Mouse (Mus musculus) limb, embryonic 14.5 days (tissue): ENCODE measurements at regions not wholly inside any gene's neighbourhood (a gene's known extent, or its start where the extent isn't known, plus 50 kb on each side); places are given as distances from the start of the nearest gene placed in this dataset.

Source experiments
- ATAC-seq: fragments of 200-750 bp; cut with Nextera tagmentation; 2 replicates; pipeline ENCODE4 v1.8.0; 2017; ENCODE audit warnings: low read depth, moderate number of reproducible peaks, moderate TSS enrichment; ENCODE audit not compliant: low FRiP score
- DNase-seq: peaks from one replicate; pipeline ENCODE4 v3.0.0-alpha.2; 2015; ENCODE audit warnings: low spot score
- H3K27ac ChIP-seq: fragments of 300-500 bp; sonication (generic); replicated peaks from 2 replicates; pipeline ENCODE4 v1.5.1; 2014; ENCODE audit warnings: low read depth, mild to moderate bottlenecking, low read length, moderate library complexity, mixed read lengths
- H3K27me3 ChIP-seq: fragments of 300-500 bp; sonication (generic); 2 replicates; pipeline ENCODE4 v1.6.1; 2014; ENCODE audit warnings: low read length, mixed read lengths; ENCODE audit not compliant: control insufficient read depth, insufficient read depth
- H3K36me3 ChIP-seq: fragments of 300-500 bp; sonication (generic); 2 replicates; pipeline ENCODE4 v1.6.1; 2014; ENCODE audit warnings: mild to moderate bottlenecking, low read length, moderate library complexity, mixed read lengths; ENCODE audit not compliant: control insufficient read depth, insufficient read depth
- H3K4me1 ChIP-seq: fragments of 300-500 bp; sonication (generic); 2 replicates; pipeline ENCODE4 v1.6.1; 2014; ENCODE audit warnings: antibody characterized with exemption, low read length, mixed read lengths; ENCODE audit not compliant: control insufficient read depth, insufficient read depth
- H3K4me2 ChIP-seq: fragments of 300-500 bp; sonication (generic); replicated peaks from 2 replicates; pipeline ENCODE4 v1.6.1; 2014; ENCODE audit warnings: low read depth, mild to moderate bottlenecking, low read length, moderate library complexity; ENCODE audit not compliant: severe bottlenecking
- H3K4me3 ChIP-seq: fragments of 300-500 bp; sonication (generic); replicated peaks from 2 replicates; pipeline ENCODE4 v1.5.1; 2014; ENCODE audit warnings: low read length
- H3K9ac ChIP-seq: fragments of 300-500 bp; sonication (generic); 2 replicates; pipeline ENCODE4 v1.6.1; 2014; ENCODE audit warnings: mild to moderate bottlenecking, low read depth, low read length, moderate library complexity; ENCODE audit not compliant: severe bottlenecking
- H3K9me3 ChIP-seq: fragments of 300-500 bp; sonication (generic); 2 replicates; pipeline ENCODE4 v1.6.1; 2016; ENCODE audit warnings: low read length; ENCODE audit not compliant: control insufficient read depth
- POLR2A ChIP-seq: fragments of 200-500 bp; IDR thresholded peaks from 2 replicates; pipeline ENCODE4 v1.8.0; 2012; ENCODE audit warnings: inconsistent platforms, mild to moderate bottlenecking, moderate library complexity, borderline replicate concordance; ENCODE audit not compliant: insufficient read depth, insufficient read length; ENCODE audit errors: extremely low read depth
- WGBS: fragments of 180-500 bp; shearing (Covaris S2); extraction: QIAGEN DNeasy Blood & Tissue Kit; methylation state at CpG from one replicate; pipeline ENCODE4 v1.1.7; 2014; 5-methylcytosine and 5-hydroxymethylcytosine counted together

DNA sequence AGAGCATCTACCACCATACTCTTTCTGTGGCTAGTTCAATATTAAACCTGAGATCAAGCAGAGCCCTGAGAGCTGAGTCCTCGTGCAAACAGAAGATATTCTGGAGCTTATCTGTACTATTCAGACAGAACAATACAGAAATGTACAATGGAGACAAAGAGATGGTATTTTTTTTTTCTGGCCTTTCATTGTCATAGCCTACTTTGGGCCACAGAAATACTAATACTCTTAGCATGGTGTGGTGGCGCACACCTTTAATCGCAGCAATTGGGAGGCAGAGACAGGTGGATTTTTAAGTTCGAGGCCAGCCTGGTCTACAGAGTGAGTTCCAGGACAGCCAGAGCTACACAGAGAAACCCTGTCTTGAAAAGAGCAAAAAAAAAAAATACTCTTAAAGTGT is 404.7 kb upstream of the Slitrk5 start:
- DNase-seq, result no peak
- Histone ChIP-seq H3K4me3 (no peak overlapping the region), H3K4me2 (no peak overlapping the region), H3K27ac (no peak overlapping the region), H3K36me3 (no peaks in the 10 kb centered on the region), H3K9me3 (no peaks in the 10 kb centered on the region), H3K9ac (no peak overlapping the region), H3K27me3 (no peaks in the 10 kb centered on the region), H3K4me1 (no peaks in the 10 kb centered on the region)
- 90% methylated on average over 4 of the region's 4 CpGs for WGBS
- TF ChIP-seq POLR2A, result no peak
- ATAC-seq, result no peak

DNA sequence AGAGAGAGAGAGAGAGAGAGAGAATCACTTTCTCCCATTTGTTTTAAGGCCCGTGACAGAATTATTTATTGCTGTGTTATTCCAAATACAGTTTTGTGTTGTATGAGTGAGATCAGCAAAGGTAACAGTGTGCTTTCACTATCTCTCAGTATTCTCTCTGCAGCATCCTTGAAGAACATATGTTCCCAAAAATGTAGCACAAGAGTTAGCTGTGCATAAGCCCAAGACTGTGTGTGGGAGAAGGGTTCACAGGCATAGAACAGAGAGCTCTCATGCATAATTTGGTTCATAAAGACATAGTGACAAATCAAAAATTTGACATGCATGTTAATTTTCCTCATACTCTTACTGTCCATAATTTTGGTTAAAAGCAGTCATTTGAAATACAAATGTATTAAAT is 393.5 kb upstream of the Slitrk5 start:
- no peak overlapping the region for H3K4me3 ChIP-seq
- no peaks in the 10 kb centered on the region for H3K4me1 ChIP-seq
- no peaks in the 10 kb centered on the region for H3K27me3 ChIP-seq
- H3K36me3 ChIP-seq, result no peaks in the 10 kb centered on the region
- H3K4me2 ChIP-seq, result no peak overlapping the region
- WGBS, result 76% methylated on average over 1 of the region's 1 CpGs
- no peaks in the 10 kb centered on the region for H3K9me3 ChIP-seq
- ATAC-seq, result no peak
- H3K9ac ChIP-seq, result no peak overlapping the region
- H3K27ac ChIP-seq, result no peak overlapping the region
- no peak for DNase-seq
- TF ChIP-seq POLR2A, result no peak

DNA sequence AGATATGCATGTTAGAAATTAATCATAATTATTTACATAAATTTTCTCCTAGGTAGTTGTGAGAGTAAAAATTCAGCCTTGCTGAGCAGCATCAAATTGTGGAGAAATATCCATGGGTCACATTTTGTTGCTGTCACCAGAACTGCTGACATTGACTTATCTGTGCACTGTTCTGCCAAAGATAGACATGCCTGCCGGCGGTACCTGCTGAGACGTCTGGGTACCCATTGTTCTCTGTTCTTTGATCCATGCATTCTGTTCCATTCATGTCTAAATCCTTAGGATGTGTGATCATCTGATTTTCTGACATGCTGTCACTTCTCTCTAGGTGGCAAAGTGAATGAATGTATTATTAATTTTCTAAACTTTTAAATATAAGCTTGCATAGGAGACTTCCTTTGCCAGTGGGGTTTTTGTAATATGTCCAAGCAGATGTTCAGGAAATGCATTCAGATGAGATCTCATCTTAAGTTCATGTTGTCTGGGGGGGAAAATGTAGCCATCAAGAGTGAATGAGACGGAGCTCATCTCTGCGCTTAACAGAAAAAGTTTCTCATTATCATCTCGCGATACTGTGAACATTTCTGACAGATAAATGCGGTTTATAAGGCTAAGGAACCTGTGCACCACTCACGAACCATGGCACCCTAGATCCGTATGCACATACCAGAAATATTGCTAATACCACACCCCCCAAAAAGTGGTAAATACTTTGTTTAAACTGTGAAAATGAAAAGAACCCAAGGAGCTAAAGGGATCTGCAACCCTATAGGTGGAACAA is 391.0 kb upstream of the Slitrk5 start:
- Histone ChIP-seq H3K4me2 (no peak overlapping the region), H3K27ac (no peak overlapping the region), H3K4me3 (no peak overlapping the region), H3K9me3 (no peaks in the 10 kb centered on the region), H3K9ac (no peak overlapping the region), H3K36me3 (no peaks in the 10 kb centered on the region), H3K4me1 (no peaks in the 10 kb centered on the region), H3K27me3 (no peaks in the 10 kb centered on the region)
- ATAC-seq (no peak), DNase-seq (no peak)
- no peak for TF ChIP-seq POLR2A
- WGBS, result 89% methylated on average over 10 of the region's 10 CpGs

DNA sequence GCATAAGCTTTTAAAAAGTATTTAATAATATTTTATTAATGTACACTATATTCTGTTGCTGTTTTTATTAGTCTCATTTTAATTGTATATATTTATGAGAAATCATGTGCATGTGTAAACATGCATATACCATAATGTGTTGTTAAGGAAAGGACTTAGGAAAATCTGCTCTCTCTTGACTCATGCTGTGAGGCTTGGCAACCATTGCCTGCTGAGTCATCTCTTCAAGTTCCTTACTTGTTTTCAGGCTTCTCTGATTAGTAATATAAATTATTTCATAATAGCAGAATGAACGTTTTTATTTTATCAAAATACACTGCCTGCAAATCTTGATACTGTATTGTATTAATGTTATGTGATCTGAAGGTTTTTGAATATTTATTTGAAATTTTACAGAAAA is 388.9 kb upstream of the Slitrk5 start:
- Histone ChIP-seq H3K36me3 (no peaks in the 10 kb centered on the region), H3K27me3 (no peaks in the 10 kb centered on the region), H3K4me1 (no peaks in the 10 kb centered on the region), H3K4me2 (no peak overlapping the region), H3K27ac (no peak overlapping the region), H3K4me3 (no peak overlapping the region), H3K9ac (no peak overlapping the region), H3K9me3 (no peaks in the 10 kb centered on the region)
- no peak for ATAC-seq
- no peak for TF ChIP-seq POLR2A
- WGBS, result 48% methylated on average over 1 of the region's 1 CpGs
- no peak for DNase-seq

DNA sequence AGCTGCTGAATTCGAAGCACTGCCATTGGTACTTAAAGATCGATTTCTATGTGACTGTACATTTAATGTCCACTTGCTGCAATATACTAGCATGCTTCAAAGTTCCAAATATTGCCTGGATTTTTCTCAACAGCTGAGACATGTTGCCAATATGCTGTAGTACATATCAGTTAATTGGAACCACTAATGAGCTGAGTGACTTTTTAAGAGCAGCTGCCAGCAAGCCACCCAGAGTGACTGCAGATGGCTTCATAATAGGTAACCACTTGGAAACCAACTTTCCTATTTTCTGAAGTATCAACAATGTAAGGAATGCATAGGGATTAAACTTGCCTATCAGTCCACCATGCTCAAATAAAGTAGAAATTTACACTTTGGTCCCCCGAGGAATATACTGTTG is 379.4 kb upstream of the Slitrk5 start:
- DNase-seq (peak; percentile 9), ATAC-seq (no peak)
- no peak overlapping the region for H3K27ac ChIP-seq
- H3K9ac ChIP-seq, result no peak overlapping the region
- H3K4me2 ChIP-seq, result no peak overlapping the region
- no peaks in the 10 kb centered on the region for H3K36me3 ChIP-seq
- no peak for TF ChIP-seq POLR2A
- no peaks in the 10 kb centered on the region for H3K4me1 ChIP-seq
- H3K4me3 ChIP-seq, result no peak overlapping the region
- no peaks in the 10 kb centered on the region for H3K9me3 ChIP-seq
- WGBS, result 40% methylated on average over 3 of the region's 3 CpGs
- H3K27me3 ChIP-seq, result no peaks in the 10 kb centered on the region
